Mouse (Mus musculus): Measurements from ENCODE around the gene Arfip1. TPM values are rescaled to one million over a fixed set of nuclear protein-coding genes. Genes with fewer than 3 reads are reported as not detected.
A peak's percentile ranks its signal among the peaks of the same experiment; 100 is the strongest.

Arfip1 gene
- polyA plus RNA-seq (2014; fragmentation: Nextera tagmentation; extraction: Ambion mirVana), result 37.8 and 45.9 TPM in 2 replicates

DNA sequence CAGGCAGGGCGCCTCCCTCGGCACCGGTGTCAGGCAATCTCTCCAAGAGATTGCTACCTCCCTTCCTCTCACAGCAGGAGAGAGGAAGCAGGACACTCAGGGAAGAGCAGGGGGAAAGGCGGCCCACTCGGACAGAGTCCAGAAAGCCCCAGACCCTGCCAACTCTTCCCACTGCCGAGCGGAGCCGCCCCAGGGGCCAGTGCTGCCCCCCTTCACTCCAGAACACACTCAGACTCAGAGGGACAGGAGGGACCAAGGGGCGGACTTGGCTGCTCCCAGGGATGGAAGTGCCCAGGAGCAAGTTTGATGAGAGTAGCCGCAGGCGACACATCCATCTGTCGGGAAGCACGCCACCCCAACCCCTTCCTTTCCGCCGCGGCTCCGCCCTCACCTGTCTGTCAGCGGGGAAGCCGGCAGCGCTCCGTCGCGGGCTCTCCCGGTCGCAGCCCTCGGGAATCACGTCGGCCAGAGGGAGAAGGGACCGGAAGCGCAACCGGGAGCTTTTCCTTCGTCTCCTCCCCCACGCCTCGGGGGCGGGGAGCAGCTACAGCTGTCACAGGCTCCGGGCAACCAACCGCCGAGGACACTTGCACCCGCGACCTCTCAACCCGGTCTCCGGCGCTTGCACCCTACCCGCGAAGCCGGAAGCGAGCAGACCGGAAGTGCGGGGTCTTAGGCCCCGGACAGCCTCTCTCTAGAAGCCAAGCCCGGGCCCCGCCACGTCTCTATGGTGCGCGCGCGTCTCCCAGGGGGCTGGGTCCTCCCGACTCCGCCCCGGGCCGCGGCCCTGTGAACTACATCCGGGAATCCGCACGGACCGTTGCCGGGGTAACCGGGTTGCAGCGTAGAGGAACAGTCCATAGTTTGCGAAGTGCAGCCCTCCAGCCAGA lies at the start of gene Arfip1:
Arfip1 (minus strand) TSS at position 603 of the 890 bp plus-strand sequence.
- Histone ChIP-seq H3K27ac (ENCODE audit: low read depth, low read length) (peak within 1 kb of the TSS; percentile 79), H3K4me3 (ENCODE audit: low read depth, low read length) (peak within 1 kb of the TSS; percentile 80), H3K9me3 (ENCODE audit: control insufficient read depth, low read length) (no peaks in the 10 kb centered on the region), H3K36me3 (ENCODE audit: control insufficient read depth, insufficient read depth, low read length) (no peaks in the 10 kb centered on the region), H3K4me1 (replicated peaks; ENCODE audit: control insufficient read depth, insufficient read depth, low read length) (peaks cover 4% of the 10 kb centered on the region), H3K27me3 (ENCODE audit: control insufficient read depth, insufficient read depth, low read length) (no peaks in the 10 kb centered on the region), H3K9ac (ENCODE audit: low read length) (peak within 1 kb of the TSS; percentile 77), H3K4me2 (ENCODE audit: low read depth, low read length, severe bottlenecking) (peak within 1 kb of the TSS; percentile 91)
- ATAC-seq (replicated peaks; ENCODE audit: low FRiP score) (peak; percentile 99), DNase-seq (ENCODE audit: low spot score) (peak; percentile 99)
- under 1% methylated on average over 67 of the region's 70 CpGs for WGBS

DNA sequence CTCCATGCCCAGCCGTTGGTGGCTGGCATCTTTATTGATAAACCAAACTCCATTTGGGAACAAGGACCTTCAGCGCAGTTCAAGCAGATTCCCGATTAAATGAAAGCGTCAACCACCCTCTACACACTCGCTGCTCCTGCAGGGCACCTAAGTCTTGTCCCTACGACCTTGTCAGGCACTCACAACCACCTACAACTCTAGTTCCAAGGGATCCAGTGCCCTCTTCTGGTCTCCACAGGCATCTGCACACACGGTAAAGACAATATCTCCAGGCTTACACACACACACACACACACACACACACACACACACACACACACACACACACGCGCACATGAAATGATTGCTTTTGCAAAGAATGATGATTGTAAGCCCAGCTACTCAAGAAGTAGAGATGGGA lies 49.2 kb upstream of the Arfip1 start:
- Histone ChIP-seq H3K27ac (ENCODE audit: low read depth, low read length) (no peak overlapping the region), H3K27me3 (ENCODE audit: control insufficient read depth, insufficient read depth, low read length) (no peaks in the 10 kb centered on the region), H3K4me3 (ENCODE audit: low read depth, low read length) (no peak overlapping the region), H3K9me3 (ENCODE audit: control insufficient read depth, low read length) (no peaks in the 10 kb centered on the region), H3K9ac (ENCODE audit: low read length) (no peak overlapping the region), H3K4me2 (ENCODE audit: low read depth, low read length, severe bottlenecking) (no peak overlapping the region), H3K4me1 (replicated peaks; ENCODE audit: control insufficient read depth, insufficient read depth, low read length) (no peaks in the 10 kb centered on the region), H3K36me3 (ENCODE audit: control insufficient read depth, insufficient read depth, low read length) (no peaks in the 10 kb centered on the region)
- ATAC-seq (replicated peaks; ENCODE audit: low FRiP score) (no peak), DNase-seq (ENCODE audit: low spot score) (no peak)
- WGBS, result 94% methylated on average over 9 of the region's 9 CpGs

- H3K36me3 ChIP-seq (ENCODE audit: control insufficient read depth, insufficient read depth, low read length), result no peaks in the 10 kb centered on the region
- ATAC-seq (replicated peaks; ENCODE audit: low FRiP score), result no peak
- 76% methylated on average over 3 of the region's 3 CpGs for WGBS
- no peaks in the 10 kb centered on the region for H3K4me1 ChIP-seq (replicated peaks; ENCODE audit: control insufficient read depth, insufficient read depth, low read length)
- DNase-seq (ENCODE audit: low spot score), result no peak
- no peak overlapping the region for H3K4me2 ChIP-seq (ENCODE audit: low read depth, low read length, severe bottlenecking)
- no peaks in the 10 kb centered on the region for H3K9me3 ChIP-seq (ENCODE audit: control insufficient read depth, low read length)
- H3K27me3 ChIP-seq (ENCODE audit: control insufficient read depth, insufficient read depth, low read length), result no peaks in the 10 kb centered on the region
- no peak overlapping the region for H3K27ac ChIP-seq (ENCODE audit: low read depth, low read length)
- no peak overlapping the region for H3K4me3 ChIP-seq (ENCODE audit: low read depth, low read length)
- no peak overlapping the region for H3K9ac ChIP-seq (ENCODE audit: low read length)
Observed at GRCm38 (mm10) chr3:84622026-84622425, 39.6 kb upstream of the Arfip1 start.

DNA sequence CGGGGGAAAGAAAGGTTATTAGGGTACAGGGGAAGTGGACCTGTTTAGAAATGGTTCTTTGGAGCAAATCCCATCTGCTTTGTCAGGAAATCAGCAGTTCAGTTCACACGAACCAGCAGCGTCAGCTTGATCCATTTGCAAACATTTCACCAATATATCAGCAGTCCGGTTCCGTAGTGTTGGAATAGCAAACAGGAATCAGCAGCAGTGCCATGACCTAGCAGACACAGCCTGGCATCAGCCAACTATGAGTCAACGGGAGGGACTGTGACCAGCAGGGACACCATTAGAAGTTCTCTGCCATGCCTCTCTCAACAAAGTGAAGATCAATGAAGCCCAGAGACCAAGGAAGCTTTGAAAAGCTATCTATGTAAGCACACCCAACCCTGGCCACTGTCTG lies 37.3 kb upstream of the Arfip1 start:
- Histone ChIP-seq H3K4me3 (ENCODE audit: low read depth, low read length) (no peak overlapping the region), H3K9me3 (ENCODE audit: control insufficient read depth, low read length) (no peaks in the 10 kb centered on the region), H3K27me3 (ENCODE audit: control insufficient read depth, insufficient read depth, low read length) (no peaks in the 10 kb centered on the region), H3K27ac (ENCODE audit: low read depth, low read length) (no peak overlapping the region), H3K4me1 (replicated peaks; ENCODE audit: control insufficient read depth, insufficient read depth, low read length) (no peaks in the 10 kb centered on the region), H3K36me3 (ENCODE audit: control insufficient read depth, insufficient read depth, low read length) (no peaks in the 10 kb centered on the region), H3K9ac (ENCODE audit: low read length) (no peak overlapping the region), H3K4me2 (ENCODE audit: low read depth, low read length, severe bottlenecking) (no peak overlapping the region)
- ATAC-seq (replicated peaks; ENCODE audit: low FRiP score), result no peak
- no peak for DNase-seq (ENCODE audit: low spot score)
- WGBS, result 97% methylated on average over 6 of the region's 6 CpGs

DNA sequence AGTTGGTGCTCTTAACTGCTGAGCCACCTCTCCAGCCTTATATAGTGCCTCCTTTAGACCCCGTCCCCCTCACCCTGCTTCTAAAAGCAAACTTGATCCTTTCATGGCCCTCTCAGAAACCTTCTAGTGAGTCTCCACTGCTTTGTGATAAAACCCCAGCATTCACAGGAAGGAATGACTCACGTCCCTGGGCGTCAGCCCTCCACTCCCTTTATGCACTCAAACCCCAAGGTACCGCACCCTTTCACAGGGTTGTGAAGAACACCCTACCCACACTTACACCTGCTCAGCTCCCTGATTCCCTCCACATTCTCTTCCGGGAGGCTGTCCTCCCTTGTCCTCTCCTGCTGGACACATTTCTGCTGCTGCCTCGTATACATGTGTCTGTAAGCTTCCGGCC lies 36.6 kb upstream of the Arfip1 start:
- Histone ChIP-seq H3K4me2 (ENCODE audit: low read depth, low read length, severe bottlenecking) (no peak overlapping the region), H3K9me3 (ENCODE audit: control insufficient read depth, low read length) (no peaks in the 10 kb centered on the region), H3K4me3 (ENCODE audit: low read depth, low read length) (no peak overlapping the region), H3K27me3 (ENCODE audit: control insufficient read depth, insufficient read depth, low read length) (no peaks in the 10 kb centered on the region), H3K36me3 (ENCODE audit: control insufficient read depth, insufficient read depth, low read length) (no peaks in the 10 kb centered on the region), H3K4me1 (replicated peaks; ENCODE audit: control insufficient read depth, insufficient read depth, low read length) (no peaks in the 10 kb centered on the region), H3K9ac (ENCODE audit: low read length) (no peak overlapping the region), H3K27ac (ENCODE audit: low read depth, low read length) (no peak overlapping the region)
- DNase-seq (ENCODE audit: low spot score) (no peak), ATAC-seq (replicated peaks; ENCODE audit: low FRiP score) (no peak)
- WGBS, result 90% methylated on average over 7 of the region's 7 CpGs

GRCm38 (mm10) chr3:84618627-84619026 lies 36.2 kb upstream of the Arfip1 start:
- DNase-seq (ENCODE audit: low spot score), result no peak
- H3K27ac ChIP-seq (ENCODE audit: low read depth, low read length), result no peak overlapping the region
- no peaks in the 10 kb centered on the region for H3K27me3 ChIP-seq (ENCODE audit: control insufficient read depth, insufficient read depth, low read length)
- no peak overlapping the region for H3K4me3 ChIP-seq (ENCODE audit: low read depth, low read length)
- 82% methylated on average over 2 of the region's 2 CpGs for WGBS
- no peaks in the 10 kb centered on the region for H3K4me1 ChIP-seq (replicated peaks; ENCODE audit: control insufficient read depth, insufficient read depth, low read length)
- no peak overlapping the region for H3K9ac ChIP-seq (ENCODE audit: low read length)
- no peaks in the 10 kb centered on the region for H3K9me3 ChIP-seq (ENCODE audit: control insufficient read depth, low read length)
- H3K4me2 ChIP-seq (ENCODE audit: low read depth, low read length, severe bottlenecking), result no peak overlapping the region
- ATAC-seq (replicated peaks; ENCODE audit: low FRiP score), result no peak
- no peaks in the 10 kb centered on the region for H3K36me3 ChIP-seq (ENCODE audit: control insufficient read depth, insufficient read depth, low read length)

DNA sequence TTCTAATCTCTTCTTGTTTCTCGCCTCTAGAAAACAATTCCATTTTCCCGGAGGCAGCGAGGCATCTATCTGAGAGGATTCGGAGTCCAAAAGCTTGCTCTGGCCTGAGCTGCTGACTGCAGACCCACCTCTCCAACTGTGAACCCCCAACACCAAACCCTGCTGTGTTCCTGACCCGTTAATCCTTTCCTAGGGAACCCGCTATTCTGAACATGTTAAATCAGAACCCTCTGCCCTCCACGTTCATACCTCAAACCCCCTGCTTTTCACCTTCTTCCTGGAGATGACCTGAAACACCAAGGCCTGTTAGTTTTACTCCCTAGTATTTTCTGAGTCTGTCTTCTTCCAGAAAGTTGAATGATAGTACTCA lies 33.4 kb upstream of the Arfip1 start:
- no peak for ATAC-seq (replicated peaks; ENCODE audit: low FRiP score)
- Histone ChIP-seq H3K36me3 (ENCODE audit: control insufficient read depth, insufficient read depth, low read length) (no peaks in the 10 kb centered on the region), H3K9me3 (ENCODE audit: control insufficient read depth, low read length) (no peaks in the 10 kb centered on the region), H3K4me1 (replicated peaks; ENCODE audit: control insufficient read depth, insufficient read depth, low read length) (no peaks in the 10 kb centered on the region), H3K27me3 (ENCODE audit: control insufficient read depth, insufficient read depth, low read length) (no peaks in the 10 kb centered on the region), H3K4me2 (ENCODE audit: low read depth, low read length, severe bottlenecking) (no peak overlapping the region), H3K9ac (ENCODE audit: low read length) (no peak overlapping the region), H3K4me3 (ENCODE audit: low read depth, low read length) (no peak overlapping the region), H3K27ac (ENCODE audit: low read depth, low read length) (no peak overlapping the region)
- 29% methylated on average over 7 of the region's 7 CpGs for WGBS
- DNase-seq (ENCODE audit: low spot score), result no peak

- Histone ChIP-seq H3K27ac (ENCODE audit: low read depth, low read length) (no peak overlapping the region), H3K4me1 (replicated peaks; ENCODE audit: control insufficient read depth, insufficient read depth, low read length) (no peaks in the 10 kb centered on the region), H3K36me3 (ENCODE audit: control insufficient read depth, insufficient read depth, low read length) (no peaks in the 10 kb centered on the region), H3K4me3 (ENCODE audit: low read depth, low read length) (no peak overlapping the region), H3K27me3 (ENCODE audit: control insufficient read depth, insufficient read depth, low read length) (no peaks in the 10 kb centered on the region), H3K9ac (ENCODE audit: low read length) (no peak overlapping the region), H3K9me3 (ENCODE audit: control insufficient read depth, low read length) (no peaks in the 10 kb centered on the region), H3K4me2 (ENCODE audit: low read depth, low read length, severe bottlenecking) (no peak overlapping the region)
- no peak for ATAC-seq (replicated peaks; ENCODE audit: low FRiP score)
- no peak for DNase-seq (ENCODE audit: low spot score)
- WGBS, result 32% methylated on average over 5 of the region's 5 CpGs
Observed at GRCm38 (mm10) chr3:84615050-84615855, 32.8 kb upstream of the Arfip1 start.

Data from forebrain, embryonic 11.5 days (tissue).